Mouse (Mus musculus): Measurements from ENCODE around the gene Trim46.

DNA sequence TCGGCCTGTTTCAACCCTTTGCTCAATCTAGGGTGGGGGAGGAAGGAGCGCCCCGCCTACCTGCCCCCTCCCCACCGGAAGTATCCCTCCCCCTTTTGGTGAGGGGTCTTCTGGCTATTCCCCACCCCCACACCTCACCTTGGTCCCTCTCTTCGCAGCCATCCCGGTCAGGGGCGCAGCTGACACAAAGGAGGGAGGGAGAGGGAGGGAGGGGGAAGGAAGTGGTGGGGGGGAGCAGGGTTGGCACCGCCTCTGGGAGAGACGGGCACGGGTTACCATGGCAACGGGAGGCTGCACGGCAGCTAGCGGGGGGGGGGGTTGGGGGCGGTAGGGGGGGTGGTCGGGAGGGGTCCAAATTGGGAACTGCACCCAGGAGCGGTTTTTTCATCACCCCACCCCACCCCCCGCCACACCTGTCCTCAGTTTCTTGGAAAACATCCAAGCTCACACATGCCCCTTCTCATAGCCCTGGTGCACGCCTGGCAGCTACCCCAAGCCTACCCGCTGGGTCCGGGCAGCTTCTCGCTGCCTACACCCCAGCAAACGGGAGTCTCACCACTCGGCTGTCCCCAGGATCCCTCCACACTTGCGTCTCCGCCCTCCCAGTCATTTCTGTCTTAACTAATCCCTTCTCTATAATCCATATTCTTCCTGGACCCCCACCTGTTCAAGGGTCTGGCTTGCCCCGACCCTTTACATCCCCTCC, 974 bp downstream of the Trim46 start:
- TF ChIP-seq MAX (IDR thresholded peaks at IDR 0.05; ENCODE audit: low read depth) (no peak), POLR2A (IDR thresholded peaks at IDR 0.05; ENCODE audit: insufficient read length, low read depth) (no peak), USF1 (IDR thresholded peaks at IDR 0.05; ENCODE audit: low read depth) (no peak), POLR2AphosphoS2 (IDR thresholded peaks at IDR 0.05; ENCODE audit: insufficient read length, low read depth) (no peak), MYOD1 (IDR thresholded peaks at IDR 0.05; ENCODE audit: control insufficient read depth in 1 of 3, insufficient read length in 2 of 3, low read depth in 2 of 3) (no peak), MYOG (IDR thresholded peaks at IDR 0.05; ENCODE audit: control insufficient read depth in 1 of 3, insufficient read depth in 1 of 3, insufficient read length in 2 of 3, low read depth in 2 of 3) (peak in 1 of 3 experiments; percentile 10), SRF (IDR thresholded peaks at IDR 0.05; ENCODE audit: control insufficient read depth, insufficient read length, low read depth) (no peak), TCF12 (IDR thresholded peaks at IDR 0.05; ENCODE audit: insufficient read depth, poor library complexity, severe bottlenecking) (no peak), CEBPB (IDR thresholded peaks at IDR 0.05; ENCODE audit: insufficient read depth, poor library complexity, severe bottlenecking) (no peak), E2F4 (IDR thresholded peaks at IDR 0.05; ENCODE audit: insufficient read depth) (no peak), REST (IDR thresholded peaks at IDR 0.05; ENCODE audit: insufficient read depth, insufficient read length) (no peak), TCF3 (IDR thresholded peaks at IDR 0.05; ENCODE audit: insufficient read length, low read depth) (no peak)

Measured in myocyte (in vitro differentiated cells).